Mouse (Mus musculus): ENCODE data around the gene Sp6. TPM values are rescaled to one million over a fixed set of nuclear protein-coding genes. Genes with fewer than 3 reads are reported as not detected.

Gene Sp6
- polyA plus RNA-seq, 1 experiment from 2014 or later = 0.08 TPM

- ATAC-seq (ENCODE audit: low read depth) = no peak
- Histone ChIP-seq H3K9ac (no peak overlapping the region), H3K4me2 (no peak overlapping the region), H3K36me3 (peaks cover 10% of the 10 kb centered on the region), H3K4me3 (replicated peaks) (no peak overlapping the region), H3K27ac (no peak overlapping the region), H3K9me3 (replicated peaks) (no peaks in the 10 kb centered on the region), H3K4me1 (replicated peaks) (no peaks in the 10 kb centered on the region), H3K27me3 (no peaks in the 10 kb centered on the region)
- DNase-seq = no peak
- 69% methylated on average over 2 of the region's 2 CpGs for WGBS (ENCODE audit: insufficient replicate concordance)
These were observed 56.6 kb downstream of the Sp6 start for GRCm38 (mm10) chr11:97069770-97070169.

DNA sequence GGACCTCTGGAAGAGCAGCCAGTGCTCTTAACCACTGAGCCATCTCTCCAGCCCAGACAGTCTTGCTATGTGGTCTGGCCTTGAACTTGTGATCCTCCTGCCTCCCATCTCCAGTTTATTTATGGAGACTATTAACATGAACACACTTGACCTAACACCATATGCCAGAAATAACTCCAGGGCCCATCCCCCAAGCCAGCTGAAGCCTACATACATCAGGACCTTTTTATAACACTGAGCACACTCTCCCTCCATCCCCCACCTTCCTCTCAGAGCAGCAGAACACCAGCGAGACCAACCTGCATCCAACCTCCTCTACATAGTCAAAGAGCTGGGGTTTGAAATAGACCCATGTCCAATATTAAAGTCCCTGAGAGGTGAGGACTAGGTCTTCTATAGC is 57.9 kb downstream of the Sp6 start:
- H3K9ac ChIP-seq = no peak overlapping the region
- no peaks in the 10 kb centered on the region for H3K27me3 ChIP-seq
- H3K4me1 ChIP-seq (replicated peaks) = no peaks in the 10 kb centered on the region
- DNase-seq (no peak), ATAC-seq (ENCODE audit: low read depth) (no peak)
- no peak overlapping the region for H3K4me3 ChIP-seq (replicated peaks)
- WGBS (ENCODE audit: insufficient replicate concordance) = 53% methylated on average over 1 of the region's 1 CpGs
- H3K9me3 ChIP-seq (replicated peaks) = no peaks in the 10 kb centered on the region
- no peak overlapping the region for H3K27ac ChIP-seq
- peaks cover 10% of the 10 kb centered on the region for H3K36me3 ChIP-seq
- no peak overlapping the region for H3K4me2 ChIP-seq

GRCm38 (mm10) chr11:97072533-97072932 is 59.3 kb downstream of the Sp6 start:
- no peaks in the 10 kb centered on the region for H3K9me3 ChIP-seq (replicated peaks)
- H3K4me3 ChIP-seq (replicated peaks) = no peak overlapping the region
- H3K4me1 ChIP-seq (replicated peaks) = no peaks in the 10 kb centered on the region
- peaks cover 4% of the 10 kb centered on the region; the same call in 1 of the 2 replicates for H3K36me3 ChIP-seq
- no peak overlapping the region for H3K9ac ChIP-seq
- no peak overlapping the region for H3K4me2 ChIP-seq
- ATAC-seq (ENCODE audit: low read depth) (no peak), DNase-seq (no peak)
- no peaks in the 10 kb centered on the region for H3K27me3 ChIP-seq
- no peak overlapping the region for H3K27ac ChIP-seq
- 25% methylated on average over 3 of the region's 3 CpGs for WGBS (ENCODE audit: insufficient replicate concordance)

- H3K4me2 ChIP-seq = no peak overlapping the region
- no peaks in the 10 kb centered on the region for H3K9me3 ChIP-seq (replicated peaks)
- ATAC-seq (ENCODE audit: low read depth) (no peak), DNase-seq (no peak)
- H3K27ac ChIP-seq = no peak overlapping the region
- no peak overlapping the region for H3K9ac ChIP-seq
- no peaks in the 10 kb centered on the region for H3K4me1 ChIP-seq (replicated peaks)
- WGBS (ENCODE audit: insufficient replicate concordance) = 58% methylated on average over 8 of the region's 8 CpGs
- no peaks in the 10 kb centered on the region for H3K27me3 ChIP-seq
- H3K36me3 ChIP-seq = no peaks in the 10 kb centered on the region
- H3K4me3 ChIP-seq (replicated peaks) = no peak overlapping the region
These were observed 61.0 kb downstream of the Sp6 start for GRCm38 (mm10) chr11:97074235-97074634.

Small RNA genes within 50 kb of the gene (microRNA-seq; reads per million reads assigned to microRNA genes)
- not detected for gene Mir8103

Other genes starting within 250 kb of the Sp6 start
- 9.7 and 10.6 TPM in 2 replicates for gene Snx11, start 235.8 kb upstream of the Sp6 start, polyA plus RNA-seq (2015; fragmentation: Nextera tagmentation; extraction: Ambion mirVana)
- gene Cbx1, start 224.3 kb upstream of the Sp6 start, polyA plus RNA-seq (2015; fragmentation: Nextera tagmentation; extraction: Ambion mirVana) = 47.5 and 51.9 TPM in 2 replicates
- gene Nfe2l1, start 183.4 kb upstream of the Sp6 start, polyA plus RNA-seq (2015; fragmentation: Nextera tagmentation; extraction: Ambion mirVana) = 19.2 and 20.2 TPM in 2 replicates
- gene Copz2, start 163.5 kb upstream of the Sp6 start, polyA plus RNA-seq (2015; fragmentation: Nextera tagmentation; extraction: Ambion mirVana) = 19.7 and 20.0 TPM in 2 replicates
- gene Cdk5rap3, start 96.9 kb upstream of the Sp6 start, polyA plus RNA-seq (2015; fragmentation: Nextera tagmentation; extraction: Ambion mirVana) = 39.6 and 44.4 TPM in 2 replicates
- gene Prr15l, start 85.3 kb upstream of the Sp6 start, polyA plus RNA-seq (2015; fragmentation: Nextera tagmentation; extraction: Ambion mirVana) = 4.4 and 5.2 TPM in 2 replicates
- gene Pnpo, start 69.4 kb upstream of the Sp6 start, polyA plus RNA-seq (2015; fragmentation: Nextera tagmentation; extraction: Ambion mirVana) = 652 and 660 TPM in 2 replicates
- 13.0 and 15.3 TPM in 2 replicates for gene Sp2, start 30.4 kb upstream of the Sp6 start, polyA plus RNA-seq (2015; fragmentation: Nextera tagmentation; extraction: Ambion mirVana)
- 10.0 and 11.2 TPM in 2 replicates for gene Scrn2, start 16.5 kb downstream of the Sp6 start, polyA plus RNA-seq (2015; fragmentation: Nextera tagmentation; extraction: Ambion mirVana)
- 0.29 and 0.38 TPM in 2 replicates for gene Lrrc46, start 28.0 kb downstream of the Sp6 start, polyA plus RNA-seq (2015; fragmentation: Nextera tagmentation; extraction: Ambion mirVana)
- gene Mrpl10, start 28.2 kb downstream of the Sp6 start, polyA plus RNA-seq (2015; fragmentation: Nextera tagmentation; extraction: Ambion mirVana) = 45.7 and 51.4 TPM in 2 replicates
- gene Osbpl7, start 37.2 kb downstream of the Sp6 start, polyA plus RNA-seq (2015; fragmentation: Nextera tagmentation; extraction: Ambion mirVana) = 2.3 and 2.7 TPM in 2 replicates
- gene Tbx21, start 101.9 kb downstream of the Sp6 start, polyA plus RNA-seq (2015; fragmentation: Nextera tagmentation; extraction: Ambion mirVana) = not detected in 2 replicates
- gene Tbkbp1, start 138.1 kb downstream of the Sp6 start, polyA plus RNA-seq (2015; fragmentation: Nextera tagmentation; extraction: Ambion mirVana) = 1.0 and 1.1 TPM in 2 replicates
- 29.2 and 30.8 TPM in 2 replicates for gene Kpnb1, start 174.5 kb downstream of the Sp6 start, polyA plus RNA-seq (2015; fragmentation: Nextera tagmentation; extraction: Ambion mirVana)